Mouse (Mus musculus): Measurements from ENCODE around the gene Pa2g4. TPM values are rescaled to one million over a fixed set of nuclear protein-coding genes. Genes with fewer than 3 reads are reported as not detected.
A peak's percentile ranks its signal among the peaks of the same experiment; 100 is the strongest.

Pa2g4 gene
- polyA plus RNA-seq, 1 experiment from 2014 or later: 164 TPM

DNA sequence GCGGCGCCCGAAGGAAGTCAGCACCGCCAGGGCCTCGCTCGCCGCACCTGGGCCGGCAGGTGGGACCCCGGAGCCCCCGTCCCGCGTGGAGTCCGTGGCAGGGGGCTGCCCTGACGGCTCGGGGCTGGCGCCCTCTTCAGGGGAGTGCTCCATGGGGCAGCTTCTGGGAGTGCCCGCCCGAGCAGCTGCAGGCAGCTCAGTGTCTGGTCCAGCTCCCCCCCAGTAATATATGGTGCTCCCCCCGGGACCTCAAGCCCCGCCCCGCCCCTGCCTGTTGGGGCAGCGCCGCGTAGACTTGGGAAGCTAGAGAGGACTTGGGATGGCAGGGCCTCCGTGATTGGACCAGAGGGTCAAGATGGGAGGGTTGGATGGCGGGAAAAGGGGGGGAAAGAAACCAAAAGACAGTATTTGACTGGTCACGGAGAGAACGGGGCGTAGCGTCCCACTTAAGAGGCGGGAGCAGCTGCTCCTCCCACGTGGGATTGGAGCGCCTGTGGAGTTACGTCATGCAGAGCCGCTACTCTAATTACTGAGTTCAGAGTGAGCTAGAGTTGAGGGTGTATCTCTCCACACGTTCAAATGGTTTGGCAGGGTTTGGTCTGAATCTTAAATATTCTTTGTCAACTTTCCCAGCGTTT is 40.0 kb downstream of the Pa2g4 start, which contains the start of gene Esyt1:
Esyt1 (minus strand) TSS at position 201 of the 638 bp plus-strand sequence.
- Histone ChIP-seq H3K9ac (replicated peaks) (peak within 1 kb of the TSS; percentile 63), H3K27me3 (peaks cover 52% of the 10 kb centered on the region), H3K4me1 (peaks cover 18% of the 10 kb centered on the region; the same call in 1 of the 2 replicates), H3K27ac (replicated peaks) (peak within 1 kb of the TSS; percentile 60), H3K4me3 (peak within 1 kb of the TSS; percentile 55), H3K36me3 (no peaks in the 10 kb centered on the region), H3K4me2 (replicated peaks) (peak within 1 kb of the TSS; percentile 87), H3K9me3 (no peaks in the 10 kb centered on the region)
- under 1% methylated on average over 37 of the region's 37 CpGs for WGBS
- ATAC-seq (ENCODE audit: low FRiP score, low read depth): peak; percentile 95

GRCm38 (mm10) chr10:128524732-128525662 is 40.8 kb downstream of the Pa2g4 start:
- peak; percentile 57 for ATAC-seq (ENCODE audit: low FRiP score, low read depth)

GRCm38 (mm10) chr10:128524111-128524731 is 41.6 kb downstream of the Pa2g4 start:
- Histone ChIP-seq H3K9ac (replicated peaks) (peak overlapping the region; percentile 63), H3K4me1 (peaks cover 18% of the 10 kb centered on the region; the same call in 1 of the 2 replicates), H3K36me3 (no peaks in the 10 kb centered on the region), H3K9me3 (no peaks in the 10 kb centered on the region), H3K27me3 (peaks cover 53% of the 10 kb centered on the region), H3K27ac (replicated peaks) (no peak overlapping the region; the same call in 1 of the 2 replicates), H3K4me2 (replicated peaks) (peak overlapping the region; percentile 87), H3K4me3 (peak overlapping the region; percentile 55)
- ATAC-seq (ENCODE audit: low FRiP score, low read depth): no peak
- WGBS: 9% methylated on average over 11 of the region's 11 CpGs

More at GRCm38 (mm10) chr10:128524732-128525662, 40.8 kb downstream of the Pa2g4 start:
- H3K4me2 ChIP-seq (replicated peaks): peak overlapping the region; percentile 87
- peak overlapping the region; percentile 55 for H3K4me3 ChIP-seq
- peaks cover 52% of the 10 kb centered on the region for H3K27me3 ChIP-seq
- peak overlapping the region; percentile 60 for H3K27ac ChIP-seq (replicated peaks)
- no peaks in the 10 kb centered on the region for H3K9me3 ChIP-seq
- WGBS: under 1% methylated on average over 58 of the region's 58 CpGs
- peak overlapping the region; percentile 63 for H3K9ac ChIP-seq (replicated peaks)
- H3K4me1 ChIP-seq: peaks cover 18% of the 10 kb centered on the region; the same call in 1 of the 2 replicates
- H3K36me3 ChIP-seq: no peaks in the 10 kb centered on the region

- Histone ChIP-seq H3K36me3 (peaks cover 3% of the 10 kb centered on the region; the same call in 1 of the 2 replicates), H3K9ac (replicated peaks) (no peak overlapping the region), H3K27me3 (peaks cover 60% of the 10 kb centered on the region), H3K27ac (replicated peaks) (no peak overlapping the region), H3K9me3 (no peaks in the 10 kb centered on the region), H3K4me1 (peaks cover 18% of the 10 kb centered on the region; the same call in 1 of the 2 replicates), H3K4me3 (no peak overlapping the region), H3K4me2 (replicated peaks) (no peak overlapping the region)
- no peak for ATAC-seq (ENCODE audit: low FRiP score, low read depth)
- 82% methylated on average over 6 of the region's 6 CpGs for WGBS
These were observed 43.4 kb downstream of the Pa2g4 start for GRCm38 (mm10) chr10:128522351-128522750.

- Histone ChIP-seq H3K27ac (replicated peaks) (no peak overlapping the region), H3K4me1 (peaks cover 12% of the 10 kb centered on the region; the same call in 1 of the 2 replicates), H3K9me3 (no peaks in the 10 kb centered on the region), H3K27me3 (peaks cover 70% of the 10 kb centered on the region), H3K4me3 (no peak overlapping the region), H3K4me2 (replicated peaks) (no peak overlapping the region), H3K9ac (replicated peaks) (no peak overlapping the region), H3K36me3 (peaks cover 3% of the 10 kb centered on the region; the same call in 1 of the 2 replicates)
- no peak for ATAC-seq (ENCODE audit: low FRiP score, low read depth)
- 85% methylated on average over 16 of the region's 16 CpGs for WGBS
These were observed 45.2 kb downstream of the Pa2g4 start for GRCm38 (mm10) chr10:128520591-128520990.

- no peaks in the 10 kb centered on the region for H3K9me3 ChIP-seq
- H3K36me3 ChIP-seq: peaks cover 6% of the 10 kb centered on the region; the same call in 1 of the 2 replicates
- no peaks in the 10 kb centered on the region for H3K4me1 ChIP-seq
- WGBS: 73% methylated on average over 7 of the region's 7 CpGs
- H3K27me3 ChIP-seq: peaks cover 62% of the 10 kb centered on the region
- no peak overlapping the region for H3K9ac ChIP-seq (replicated peaks)
- H3K27ac ChIP-seq (replicated peaks): no peak overlapping the region
- no peak; the same call in 1 of the 2 replicates for ATAC-seq (ENCODE audit: low FRiP score, low read depth)
- no peak overlapping the region for H3K4me2 ChIP-seq (replicated peaks)
- H3K4me3 ChIP-seq: no peak overlapping the region
These were observed 47.0 kb downstream of the Pa2g4 start for GRCm38 (mm10) chr10:128518833-128519232.

GRCm38 (mm10) chr10:128516677-128517076 is 49.1 kb downstream of the Pa2g4 start:
- no peaks in the 10 kb centered on the region for H3K9me3 ChIP-seq
- ATAC-seq (ENCODE audit: low FRiP score, low read depth): no peak
- no peak overlapping the region for H3K4me2 ChIP-seq (replicated peaks)
- H3K27me3 ChIP-seq: peaks cover 42% of the 10 kb centered on the region
- H3K27ac ChIP-seq (replicated peaks): no peak overlapping the region
- WGBS: 15% methylated on average over 6 of the region's 6 CpGs
- no peak overlapping the region for H3K4me3 ChIP-seq
- H3K36me3 ChIP-seq: peaks cover 6% of the 10 kb centered on the region; the same call in 1 of the 2 replicates
- no peak overlapping the region for H3K9ac ChIP-seq (replicated peaks)
- H3K4me1 ChIP-seq: no peaks in the 10 kb centered on the region

DNA sequence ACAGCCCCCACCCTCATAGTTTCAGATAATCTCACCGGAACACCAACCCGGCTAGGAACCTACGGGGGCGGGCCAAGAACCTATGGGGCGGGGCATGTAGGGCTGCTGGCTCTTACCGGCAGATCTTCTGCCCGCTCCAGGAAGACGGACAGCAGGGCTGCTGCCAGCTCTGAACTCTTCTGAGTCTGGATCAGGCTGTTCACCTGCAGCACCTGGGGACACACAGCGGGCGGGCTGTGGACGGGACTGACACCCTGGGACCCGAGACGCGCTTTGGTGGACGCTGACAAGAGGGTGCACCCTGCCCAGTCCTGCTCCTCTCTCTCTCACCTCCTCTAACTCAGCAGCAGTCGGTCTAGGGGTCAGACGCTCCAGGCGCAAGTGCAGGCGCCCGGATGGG is 49.8 kb downstream of the Pa2g4 start:
- H3K27ac ChIP-seq (replicated peaks): no peak overlapping the region
- no peak overlapping the region for H3K4me2 ChIP-seq (replicated peaks)
- 12% methylated on average over 20 of the region's 20 CpGs for WGBS
- H3K4me3 ChIP-seq: no peak overlapping the region
- H3K27me3 ChIP-seq: peaks cover 42% of the 10 kb centered on the region
- H3K36me3 ChIP-seq: peaks cover 6% of the 10 kb centered on the region; the same call in 1 of the 2 replicates
- no peak overlapping the region for H3K9ac ChIP-seq (replicated peaks)
- no peak for ATAC-seq (ENCODE audit: low FRiP score, low read depth)
- no peaks in the 10 kb centered on the region for H3K4me1 ChIP-seq
- H3K9me3 ChIP-seq: no peaks in the 10 kb centered on the region

GRCm38 (mm10) chr10:128515044-128515443 is 50.7 kb downstream of the Pa2g4 start:
- Histone ChIP-seq H3K36me3 (peaks cover 13% of the 10 kb centered on the region), H3K27ac (replicated peaks) (no peak overlapping the region), H3K4me2 (replicated peaks) (no peak overlapping the region), H3K4me3 (no peak overlapping the region), H3K4me1 (no peaks in the 10 kb centered on the region), H3K9ac (replicated peaks) (no peak overlapping the region), H3K27me3 (peaks cover 42% of the 10 kb centered on the region), H3K9me3 (no peaks in the 10 kb centered on the region)
- WGBS: 84% methylated on average over 4 of the region's 4 CpGs
- ATAC-seq (ENCODE audit: low FRiP score, low read depth): no peak

DNA sequence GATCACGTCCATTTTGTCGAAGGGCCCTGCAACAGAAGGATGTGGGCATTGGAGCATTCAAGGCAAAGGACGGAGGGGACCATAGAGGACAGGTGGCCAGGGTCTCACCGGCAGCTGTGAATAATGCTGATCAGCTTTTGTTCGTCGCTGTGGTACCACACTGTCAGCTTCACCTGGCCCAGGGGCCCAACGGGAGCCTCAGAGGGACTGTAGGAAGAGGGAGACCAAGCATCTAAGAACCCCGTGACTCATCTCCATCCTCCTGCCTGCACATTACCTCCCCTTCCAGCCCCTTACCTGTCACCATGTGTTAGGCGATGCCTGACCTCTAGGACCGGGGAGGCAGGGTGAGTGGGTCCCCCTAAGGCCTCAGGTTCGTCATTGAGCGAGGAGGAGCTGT is 54.0 kb downstream of the Pa2g4 start:
- ATAC-seq (ENCODE audit: low FRiP score, low read depth): no peak
- H3K27me3 ChIP-seq: peaks cover 19% of the 10 kb centered on the region

DNA sequence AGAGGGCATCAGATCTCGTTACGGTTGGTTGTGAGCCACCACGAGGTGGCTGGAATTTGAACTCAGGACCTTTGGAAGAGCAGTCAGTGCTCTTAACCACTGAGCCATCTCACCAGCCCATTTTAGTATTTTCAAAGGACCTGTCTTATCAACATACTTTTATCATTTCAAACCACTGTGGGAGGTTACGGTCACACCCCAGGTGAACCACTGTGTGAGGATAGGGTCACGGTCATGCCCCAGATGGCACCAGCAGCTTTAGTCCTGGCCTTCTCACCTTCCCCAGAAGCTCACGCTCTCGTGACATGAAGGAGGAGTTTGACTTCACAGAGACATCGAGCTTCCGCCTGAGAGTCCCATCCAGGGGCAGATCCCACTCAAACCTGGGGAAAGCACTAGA is 54.6 kb downstream of the Pa2g4 start:
- ATAC-seq (ENCODE audit: low FRiP score, low read depth): no peak
- H3K27me3 ChIP-seq: peaks cover 13% of the 10 kb centered on the region
- no peak overlapping the region for H3K4me3 ChIP-seq
- no peak overlapping the region for H3K9ac ChIP-seq (replicated peaks)
- H3K4me1 ChIP-seq: no peaks in the 10 kb centered on the region
- H3K36me3 ChIP-seq: peaks cover 15% of the 10 kb centered on the region; the same call in 1 of the 2 replicates
- no peak overlapping the region for H3K4me2 ChIP-seq (replicated peaks)
- H3K27ac ChIP-seq (replicated peaks): no peak overlapping the region
- WGBS: 90% methylated on average over 9 of the region's 9 CpGs
- no peaks in the 10 kb centered on the region for H3K9me3 ChIP-seq

More for the DNA sequence above, 54.0 kb downstream of the Pa2g4 start:
- Histone ChIP-seq H3K9me3 (no peaks in the 10 kb centered on the region), H3K4me3 (no peak overlapping the region), H3K36me3 (peaks cover 15% of the 10 kb centered on the region; the same call in 1 of the 2 replicates), H3K27ac (replicated peaks) (no peak overlapping the region), H3K4me1 (no peaks in the 10 kb centered on the region), H3K9ac (replicated peaks) (no peak overlapping the region), H3K4me2 (replicated peaks) (no peak overlapping the region)
- whole genome bisulfite sequencing: 85% methylated on average over 12 of the region's 12 CpGs
